Mouse (Mus musculus) kidney, adult 11 months (tissue): ENCODE measurements around the gene Klk11.

ENCODE experiments used
- DNase-seq: peaks from one replicate; pipeline ENCODE4 v3.0.0; 2022

Klk11 gene

DNA sequence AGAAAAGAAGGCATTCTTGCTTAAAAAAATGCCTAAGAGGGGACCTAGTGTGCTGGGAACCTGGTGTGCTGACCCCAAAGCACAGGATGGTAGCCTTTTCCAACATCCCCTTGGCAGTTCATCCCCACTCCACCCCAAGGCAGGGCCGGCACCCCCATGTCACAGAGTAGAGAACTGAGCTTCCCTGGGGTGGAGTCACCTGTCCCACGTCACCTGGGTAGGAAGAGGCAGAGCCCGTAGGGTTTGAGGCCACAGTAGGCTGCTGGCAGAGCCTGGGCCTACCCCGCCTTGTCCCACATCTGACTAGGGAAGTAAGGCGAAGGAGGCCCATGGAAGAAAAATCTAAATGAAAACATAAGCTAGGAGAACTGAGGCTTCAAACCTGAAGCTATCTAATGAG, at the start of gene Klk11:
TSS of gene Klk11 (plus strand) at position 241 of the 400 bp plus-strand sequence.
- DNase-seq, result peak; percentile 0

DNA sequence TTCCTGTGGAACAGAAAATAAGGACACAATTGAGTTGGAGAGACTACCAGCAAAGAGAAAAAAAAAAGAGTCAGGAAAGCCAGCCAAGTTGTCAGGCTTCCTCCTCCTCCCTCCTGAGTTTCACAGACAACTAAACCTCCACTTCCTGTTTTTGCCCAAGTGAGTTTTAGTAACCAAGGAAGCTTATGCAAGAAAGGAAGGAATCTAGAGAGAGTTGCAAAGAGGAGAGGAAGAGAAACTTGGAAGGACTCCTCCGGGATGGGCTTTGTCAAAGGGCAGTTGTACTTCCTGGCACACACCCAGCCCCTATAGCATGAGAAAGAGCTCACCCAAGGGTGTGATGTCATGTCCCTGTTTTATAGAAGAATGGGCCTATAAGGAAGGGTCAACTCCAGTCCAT, 26.6 kb upstream of the Klk11 start:
- no peak for DNase-seq

DNA sequence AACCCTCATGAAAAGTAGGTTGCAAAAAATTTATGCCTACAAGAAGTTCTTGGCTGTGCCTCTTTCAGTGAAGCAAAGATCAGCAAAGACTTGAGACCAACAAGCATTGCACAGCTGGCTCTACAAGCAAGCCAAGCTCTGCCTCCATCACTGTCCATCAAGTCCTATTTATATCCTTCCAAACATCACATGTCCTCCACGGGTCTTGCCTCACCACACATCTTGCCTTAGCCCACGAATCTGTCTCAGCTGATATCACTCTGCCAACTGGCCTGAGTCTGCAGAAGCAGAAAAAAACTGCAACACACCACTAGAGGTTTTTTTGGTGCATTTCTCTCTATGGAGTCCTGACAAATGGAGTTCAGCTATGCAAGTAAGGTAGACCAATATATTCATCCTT, 21.6 kb upstream of the Klk11 start:
- DNase-seq, result no peak

DNA sequence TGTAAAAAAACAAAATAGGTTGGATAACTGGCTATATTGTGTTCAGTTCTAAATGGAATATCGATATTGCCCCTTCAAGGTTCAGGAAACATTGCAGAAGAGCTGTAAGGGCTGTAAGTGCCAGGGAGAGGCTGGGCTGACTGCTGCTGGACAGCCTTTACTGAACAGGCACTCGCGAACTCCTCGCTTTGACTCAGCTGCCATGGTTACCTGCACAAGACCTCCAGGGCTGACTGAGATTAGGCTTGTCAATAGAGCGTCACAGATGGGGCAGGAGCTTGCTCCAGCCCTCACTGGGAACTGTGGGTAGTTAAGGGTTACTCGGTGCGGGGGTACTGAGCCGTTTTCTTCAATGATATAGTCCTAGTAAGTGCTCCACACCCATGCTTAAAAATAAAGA, 7.9 kb upstream of the Klk11 start:
- DNase-seq, result no peak

DNA sequence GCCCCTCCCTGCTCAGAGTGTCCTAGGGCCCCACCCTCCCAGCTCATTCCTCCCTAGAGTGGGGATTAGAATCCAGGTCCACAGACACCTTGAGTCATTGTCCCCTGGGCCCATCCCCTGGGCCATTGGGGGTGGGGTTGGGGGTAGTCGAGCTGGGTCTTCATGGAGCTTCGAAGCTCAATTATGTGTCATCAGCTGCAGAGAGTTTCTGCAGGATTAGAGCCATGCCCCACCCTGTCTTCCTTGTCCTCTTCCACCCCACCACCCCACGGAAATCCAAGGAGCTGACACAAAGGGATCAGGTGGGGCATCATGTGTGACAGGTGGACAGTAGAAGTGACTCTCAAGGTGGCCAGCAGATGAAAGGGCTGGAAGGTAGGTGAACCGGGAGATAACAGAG, 5.8 kb upstream of the Klk11 start, which contains the start of gene Klk12:
TSS of gene Klk12 (plus strand) at position 301 of the 400 bp plus-strand sequence.
- DNase-seq, result no peak

DNA sequence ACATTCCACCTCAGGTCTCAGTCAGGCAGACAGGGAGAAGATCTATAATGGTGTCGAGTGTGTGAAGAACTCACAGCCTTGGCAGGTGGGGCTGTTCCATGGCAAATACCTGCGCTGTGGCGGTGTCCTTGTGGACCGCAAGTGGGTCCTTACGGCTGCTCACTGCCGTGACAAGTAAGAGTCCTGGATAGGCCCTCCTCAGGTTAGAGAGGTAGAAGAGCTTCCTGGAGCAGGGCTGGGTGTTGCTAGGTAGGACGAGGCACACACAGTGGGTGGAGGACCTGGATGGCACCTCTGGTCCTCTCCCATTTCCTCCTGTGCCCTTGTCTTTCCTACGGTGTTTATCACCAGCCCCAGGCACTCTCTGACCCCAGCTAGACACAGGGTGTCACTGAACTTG, 4.8 kb upstream of the Klk11 start:
- DNase-seq, result no peak

DNA sequence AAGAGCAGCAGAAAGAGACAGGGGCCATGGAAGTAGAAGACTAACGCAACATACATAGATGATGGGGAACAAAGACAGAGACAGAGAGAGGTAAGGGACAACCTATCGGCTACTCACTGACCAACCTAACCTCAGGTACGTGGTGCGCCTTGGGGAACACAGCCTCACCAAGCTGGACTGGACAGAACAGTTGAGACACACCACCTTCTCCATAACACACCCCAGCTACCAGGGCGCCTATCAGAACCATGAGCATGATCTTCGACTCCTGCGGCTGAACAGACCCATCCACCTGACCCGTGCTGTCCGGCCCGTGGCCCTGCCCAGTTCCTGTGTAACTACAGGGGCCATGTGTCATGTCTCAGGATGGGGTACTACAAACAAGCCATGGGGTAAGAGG, 3.7 kb upstream of the Klk11 start:
- DNase-seq, result no peak

DNA sequence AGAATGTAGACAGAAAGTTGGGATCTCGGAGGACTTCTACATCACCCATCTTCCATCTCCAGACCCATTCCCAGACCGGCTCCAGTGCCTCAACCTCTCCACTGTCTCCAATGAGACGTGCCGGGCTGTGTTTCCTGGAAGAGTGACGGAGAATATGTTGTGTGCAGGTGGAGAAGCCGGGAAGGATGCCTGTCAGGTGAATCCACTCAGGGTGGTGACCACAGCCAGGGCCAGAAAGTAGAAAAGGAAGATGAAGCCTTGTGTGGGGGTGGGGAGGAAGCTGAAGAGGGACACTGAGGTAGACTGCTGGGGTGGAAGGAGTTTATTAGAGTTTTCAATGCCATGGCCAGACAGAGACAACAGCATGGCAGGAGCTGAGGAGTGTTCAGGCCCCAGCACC, 2.5 kb upstream of the Klk11 start:
- no peak for DNase-seq

DNA sequence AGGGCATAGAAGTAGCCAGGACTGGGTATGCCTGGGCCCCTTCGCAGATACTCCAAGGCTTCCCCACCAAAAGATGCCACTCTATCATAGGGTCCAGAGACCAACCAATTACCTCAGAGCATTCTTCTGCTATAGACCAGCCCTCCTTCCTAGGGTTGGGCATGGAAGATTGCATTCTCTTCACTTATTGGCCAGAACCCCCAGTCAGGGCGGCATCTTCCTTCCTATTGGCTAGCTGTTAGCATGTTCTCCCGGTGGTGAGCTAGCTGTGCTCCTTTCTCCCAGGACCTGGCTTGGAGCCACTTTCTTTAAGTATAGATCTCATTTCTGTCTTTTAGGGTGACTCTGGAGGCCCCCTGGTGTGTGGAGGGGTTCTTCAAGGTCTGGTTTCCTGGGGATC, 1.5 kb upstream of the Klk11 start:
- DNase-seq, result no peak

DNA sequence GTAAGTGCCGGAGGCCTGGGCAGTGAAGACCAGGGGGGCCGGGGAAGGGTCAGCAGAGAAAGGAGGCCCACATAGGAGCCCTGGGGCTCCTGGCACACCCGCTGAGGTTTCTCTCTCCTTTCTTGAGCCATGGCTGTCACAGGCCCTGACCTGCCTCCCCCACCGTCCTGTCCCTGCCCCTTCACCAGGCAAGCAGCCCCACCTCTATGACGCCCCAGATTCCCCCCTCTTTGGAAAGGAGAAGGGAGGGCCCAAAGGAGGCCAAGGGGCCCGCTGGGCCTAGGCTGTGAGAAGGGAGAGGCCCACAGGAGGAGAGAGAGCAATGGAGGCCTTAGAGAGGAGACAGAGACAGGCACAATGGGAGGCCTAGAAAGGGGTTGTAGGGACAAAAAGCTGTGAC, 398 bp downstream of the Klk11 start:
- peak; percentile 0 for DNase-seq

DNA sequence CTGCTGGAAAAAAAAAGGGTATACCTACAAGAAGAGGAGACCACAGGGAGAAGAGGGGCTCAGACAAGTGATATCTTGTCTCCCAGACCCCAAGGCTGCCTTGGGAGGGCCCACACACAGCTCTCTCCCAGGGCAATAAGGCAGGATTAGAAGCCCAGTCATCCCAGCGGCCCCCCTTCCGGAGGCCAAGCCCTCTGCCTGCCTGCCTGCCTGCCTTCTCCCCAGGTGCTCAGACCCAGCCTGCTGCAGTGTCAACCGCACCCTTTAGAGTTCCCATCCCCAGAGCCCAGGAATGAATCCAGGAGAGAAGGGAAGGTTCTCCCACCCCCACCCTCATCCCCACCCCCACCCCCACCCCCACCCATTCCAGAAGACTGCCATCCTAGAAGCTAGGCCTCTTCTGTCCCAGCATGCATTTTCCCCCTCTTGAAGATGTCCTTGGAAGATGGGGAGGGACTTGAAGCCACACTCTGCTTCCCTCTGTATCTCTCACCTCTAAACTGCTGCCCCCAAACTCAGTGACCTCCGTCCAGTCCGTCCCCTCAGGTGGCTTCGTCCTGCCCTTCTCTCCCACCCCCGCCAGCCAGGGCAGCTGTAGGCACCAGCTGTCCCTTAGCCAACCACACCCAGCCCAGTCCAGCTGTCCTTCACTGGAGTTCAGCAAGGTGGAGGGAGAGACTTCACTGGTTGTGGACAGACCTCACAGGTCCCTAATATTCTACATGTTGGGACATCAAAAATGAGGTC, 1.1 kb downstream of the Klk11 start:
- peak; percentile 0 for DNase-seq

DNA sequence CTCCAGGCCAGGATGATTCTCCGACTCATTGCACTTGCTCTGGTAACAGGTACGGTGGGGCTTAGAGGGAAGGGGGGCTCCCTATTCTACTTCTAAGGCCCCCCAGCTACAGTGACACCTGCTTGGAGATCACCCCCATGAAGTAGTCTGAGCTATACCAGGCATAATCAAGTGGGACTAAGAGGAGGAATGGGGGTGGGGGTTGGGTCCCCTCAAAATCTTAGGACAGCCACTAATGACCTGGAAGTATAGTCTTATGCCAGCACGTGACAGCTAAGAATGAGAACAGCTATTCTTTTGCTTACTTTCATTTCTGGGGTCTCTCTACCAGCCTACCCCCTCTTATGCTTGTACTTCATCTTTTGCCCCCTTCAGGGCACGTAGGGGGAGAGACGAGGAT, 2.1 kb downstream of the Klk11 start:
- peak; percentile 0 for DNase-seq

DNA sequence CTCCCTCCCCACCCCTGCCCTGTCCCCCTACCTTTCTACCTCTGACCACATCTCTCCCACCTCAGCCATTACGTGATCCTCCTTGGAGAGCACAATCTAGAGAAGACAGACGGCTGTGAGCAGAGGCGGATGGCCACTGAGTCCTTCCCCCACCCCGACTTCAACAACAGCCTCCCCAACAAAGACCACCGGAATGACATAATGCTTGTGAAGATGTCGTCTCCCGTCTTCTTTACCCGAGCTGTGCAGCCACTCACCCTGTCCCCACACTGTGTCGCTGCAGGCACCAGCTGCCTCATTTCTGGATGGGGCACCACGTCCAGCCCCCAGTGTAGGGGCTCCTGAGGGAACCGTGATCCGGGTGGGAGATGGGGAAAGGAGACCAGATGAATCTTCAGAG, 3.0 kb downstream of the Klk11 start:
- DNase-seq, result peak; percentile 0

DNA sequence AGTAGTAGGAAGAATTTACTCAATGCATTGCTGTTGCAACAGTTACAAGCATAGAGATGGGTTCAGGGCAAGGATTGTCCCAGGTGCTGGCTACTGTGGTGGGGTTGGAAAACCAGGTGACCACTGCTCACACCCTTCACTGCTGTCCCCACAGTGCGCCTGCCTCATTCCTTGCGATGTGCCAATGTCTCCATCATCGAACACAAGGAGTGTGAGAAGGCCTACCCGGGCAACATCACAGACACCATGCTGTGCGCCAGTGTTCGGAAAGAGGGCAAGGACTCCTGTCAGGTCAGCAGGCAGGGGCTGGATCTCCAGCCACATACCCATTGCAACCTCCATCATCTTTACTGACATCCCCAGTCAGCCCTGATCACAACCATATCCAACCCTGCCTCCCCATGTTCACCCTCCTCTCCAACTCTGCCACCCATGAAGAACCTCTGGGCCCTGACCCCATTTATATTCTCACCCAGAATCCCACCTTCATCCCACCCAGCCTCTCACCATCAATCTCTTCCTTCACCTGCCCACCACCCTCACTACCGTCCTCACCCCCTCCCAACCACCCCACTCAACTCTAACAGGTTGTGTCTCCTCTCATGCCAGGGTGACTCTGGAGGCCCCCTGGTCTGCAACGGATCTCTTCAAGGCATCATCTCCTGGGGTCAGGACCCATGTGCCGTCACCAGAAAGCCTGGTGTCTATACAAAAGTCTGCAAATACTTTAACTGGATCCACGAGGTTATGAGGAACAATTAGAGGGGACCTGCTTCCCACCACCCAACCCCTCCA, 4.0 kb downstream of the Klk11 start:
- peak; percentile 0 for DNase-seq

DNA sequence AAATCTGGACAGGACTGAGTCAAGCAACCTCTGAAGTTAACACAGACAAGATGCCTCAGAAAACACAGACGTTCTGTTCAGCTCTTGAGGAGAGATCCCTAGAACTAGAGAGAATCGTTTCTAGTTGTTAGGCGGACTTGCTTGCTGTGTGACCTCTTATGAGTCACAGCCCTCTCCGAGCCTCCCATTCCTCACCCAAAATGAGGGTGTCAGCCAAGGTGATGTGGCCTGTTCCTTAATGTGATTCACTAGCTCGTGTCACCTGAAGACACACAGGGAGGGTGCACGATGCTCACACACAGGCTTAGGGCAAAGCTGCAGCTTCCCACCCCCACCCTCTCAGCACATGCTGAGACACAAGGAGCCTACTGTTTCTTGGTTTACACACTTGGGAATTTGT, 5.8 kb downstream of the Klk11 start:
- DNase-seq, result no peak

DNA sequence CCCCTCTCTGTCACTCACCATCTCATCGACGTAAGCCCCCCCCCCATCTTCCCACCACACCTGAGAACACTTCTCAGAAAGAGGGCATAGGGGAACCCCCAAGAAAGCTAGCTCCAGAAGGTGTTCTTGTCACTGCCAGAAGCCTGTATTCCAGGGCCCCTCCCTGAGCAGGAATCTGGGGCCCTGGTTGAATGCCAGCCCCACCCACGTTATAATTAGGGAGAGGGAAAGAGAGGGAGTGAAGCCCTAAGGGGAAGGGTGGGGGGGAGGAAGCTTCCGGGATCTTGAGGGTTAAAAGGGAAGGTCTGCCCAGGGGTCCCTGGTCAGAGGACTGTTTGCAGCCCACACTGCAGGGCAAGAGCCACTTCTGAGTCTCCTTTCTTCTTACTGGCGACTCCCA, 6.3 kb downstream of the Klk11 start, which contains the start of gene Klk10:
TSS of gene Klk10 (plus strand) at position 290 of the 400 bp plus-strand sequence.
- no peak for DNase-seq

DNA sequence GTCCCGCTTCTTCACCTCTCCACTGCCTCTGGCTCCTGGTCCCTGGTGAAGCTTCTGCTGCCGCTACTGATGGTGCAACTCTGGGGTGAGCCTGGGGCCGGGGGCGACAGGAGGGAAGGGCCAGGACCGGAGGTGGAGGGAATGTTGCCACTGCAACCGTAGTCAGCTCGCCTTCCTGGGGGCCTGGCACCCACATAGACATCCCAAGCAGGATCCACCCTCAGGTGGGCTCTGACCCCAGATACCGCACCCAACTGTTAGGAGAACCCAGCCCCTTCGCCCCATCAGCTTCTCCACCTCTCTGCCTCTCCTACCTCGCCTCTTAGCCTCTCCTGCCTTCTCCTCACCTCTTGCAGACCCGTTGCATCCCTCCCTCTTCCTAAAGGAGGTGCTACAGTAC, 7.1 kb downstream of the Klk11 start:
- no peak for DNase-seq

DNA sequence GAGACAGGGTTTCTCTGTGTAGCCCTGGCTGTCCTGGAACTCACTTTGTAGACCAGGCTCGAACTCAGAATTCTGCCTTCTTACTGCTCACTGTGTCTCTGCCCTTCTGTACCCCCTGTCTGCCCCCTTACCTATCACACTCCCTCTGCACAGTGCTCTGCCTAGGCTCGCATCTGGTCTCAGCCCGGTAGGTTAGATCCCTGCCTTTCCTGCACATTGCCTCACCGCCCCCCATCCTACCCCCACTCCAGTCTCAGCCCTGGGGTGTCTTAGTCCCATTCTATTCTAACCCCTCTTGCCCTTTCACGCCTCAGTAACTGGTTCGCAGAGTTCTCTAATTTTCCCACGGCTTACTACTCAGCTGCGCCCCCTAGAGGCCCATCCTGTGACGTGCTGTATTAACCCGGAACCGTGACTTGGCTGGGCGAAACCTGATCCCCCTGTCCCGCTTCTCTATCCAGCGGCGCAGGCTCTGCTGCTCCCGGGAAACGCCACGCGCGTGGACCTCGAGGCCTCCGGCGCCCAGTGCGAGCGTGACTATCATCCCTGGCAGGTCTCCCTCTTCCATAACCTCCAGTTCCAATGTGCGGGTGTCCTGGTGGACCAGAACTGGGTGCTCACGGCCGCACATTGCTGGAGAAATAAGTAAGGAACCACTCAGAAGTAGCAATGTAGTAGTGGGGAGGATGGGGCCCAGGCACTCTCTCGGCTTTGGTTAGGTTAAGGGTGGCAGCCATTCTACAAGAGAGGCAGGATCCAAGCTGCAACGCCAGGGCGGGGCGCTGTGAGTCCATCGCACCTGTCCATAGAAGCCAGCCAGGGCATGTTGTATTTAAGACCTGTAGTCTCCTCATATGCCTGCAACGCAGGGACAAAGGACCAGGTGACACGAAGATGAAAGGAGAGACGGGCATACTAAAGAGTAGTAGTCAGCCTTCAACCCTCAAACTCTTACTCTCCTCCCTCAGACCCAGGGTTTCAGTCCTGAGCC, 8.2 kb downstream of the Klk11 start:
- DNase-seq, result peak; percentile 47

DNA sequence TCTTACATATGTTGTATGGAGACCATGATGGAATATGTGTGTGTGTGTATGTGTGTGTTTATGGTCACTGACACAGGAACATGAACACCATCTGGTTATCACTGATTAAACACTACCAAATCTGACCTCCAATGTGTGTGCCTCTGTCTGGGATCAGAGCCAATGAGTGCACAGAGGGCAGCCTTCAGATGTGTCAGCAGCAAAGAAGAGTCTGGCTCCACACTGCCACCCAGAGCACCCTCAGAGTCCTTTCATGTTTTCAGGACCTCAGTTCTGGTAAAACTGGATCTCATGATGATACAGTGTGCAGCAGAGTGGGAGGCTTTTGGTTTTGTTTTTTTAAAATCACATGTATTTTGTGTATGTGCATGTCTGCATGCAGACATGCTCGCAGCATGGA, 10.9 kb downstream of the Klk11 start:
- no peak for DNase-seq

DNA sequence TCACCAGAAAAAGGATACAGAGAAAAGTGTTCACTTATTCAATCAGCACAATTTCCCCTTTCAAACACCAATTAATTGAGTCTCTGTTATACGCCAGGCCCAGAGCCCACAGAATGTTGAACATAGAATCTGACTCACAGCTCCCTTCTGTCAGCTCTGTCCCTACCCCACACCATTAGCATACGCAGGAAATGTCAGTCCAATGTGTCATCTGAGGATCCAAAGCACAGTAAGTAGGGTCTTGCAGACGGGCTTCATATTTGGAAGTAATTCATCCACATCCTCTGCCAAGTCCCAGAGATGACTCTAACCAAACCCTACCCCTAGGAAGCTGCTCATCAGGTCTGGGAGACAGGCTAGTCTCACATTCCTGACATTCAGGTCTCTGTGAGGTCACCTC, 13.7 kb downstream of the Klk11 start:
- DNase-seq, result no peak

DNA sequence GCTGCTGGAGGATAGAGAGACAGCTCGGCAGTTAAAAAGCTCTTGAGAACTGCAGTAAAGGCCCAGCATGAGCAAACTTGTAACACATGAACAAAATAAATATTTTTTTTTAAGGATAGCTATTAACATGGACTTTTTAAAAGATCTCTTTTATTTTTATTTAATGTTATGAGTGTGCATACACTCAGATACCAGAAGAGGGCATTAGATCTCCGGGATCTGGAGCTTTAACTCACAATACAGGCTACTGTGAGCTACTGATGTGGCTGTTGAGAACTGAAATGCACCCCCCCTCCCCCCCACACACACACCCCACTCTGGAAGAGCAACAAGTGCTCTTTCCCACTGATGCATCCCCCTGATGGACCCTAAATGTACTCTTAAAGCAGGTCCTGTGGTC, 14.9 kb downstream of the Klk11 start:
- no peak for DNase-seq

DNA sequence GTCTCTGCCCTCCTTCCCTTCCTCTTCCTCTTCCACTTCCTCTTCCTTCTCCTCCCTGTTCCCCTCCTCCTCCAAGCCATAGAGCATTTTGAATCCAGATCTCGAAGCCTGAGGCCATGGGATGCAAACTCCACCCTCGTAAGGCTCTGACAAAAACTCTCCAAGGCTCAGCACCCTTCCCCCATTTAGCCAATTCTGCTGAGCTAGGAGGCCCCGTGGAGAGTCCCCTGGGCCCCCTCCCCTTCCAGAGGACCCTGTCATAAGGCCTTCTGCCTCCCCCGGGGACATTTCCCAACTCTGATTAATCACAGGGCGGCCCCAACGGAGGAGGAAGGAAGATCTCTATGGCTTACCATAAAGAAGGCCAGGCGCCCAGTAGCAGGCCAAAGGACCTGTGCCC, 17.2 kb downstream of the Klk11 start, which contains the start of gene Klk9:
TSS of gene Klk9 (plus strand) at position 301 of the 400 bp plus-strand sequence.
- no peak for DNase-seq

DNA sequence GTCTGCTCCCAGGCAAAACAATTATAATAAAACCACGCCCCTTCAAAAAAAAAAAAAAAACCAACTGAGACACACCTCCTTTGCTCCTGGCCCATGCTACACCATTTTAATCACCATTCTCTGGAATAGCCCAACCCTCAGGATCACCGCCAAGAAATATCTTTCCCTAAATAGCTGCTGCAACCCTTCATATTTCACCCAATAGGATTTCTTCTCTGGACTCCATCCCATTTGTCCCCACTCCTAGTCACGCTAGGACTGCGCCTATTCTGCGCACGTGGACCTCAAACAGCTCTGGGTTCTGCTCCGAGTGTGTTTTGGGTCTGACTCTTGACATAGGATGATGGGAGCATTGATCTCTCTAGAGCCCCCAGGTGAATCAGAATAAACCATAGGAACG, 22.0 kb downstream of the Klk11 start:
- DNase-seq, result no peak
